11 mouse cellular contexts compared by ENCODE assay signal in the genomic region with DNA sequence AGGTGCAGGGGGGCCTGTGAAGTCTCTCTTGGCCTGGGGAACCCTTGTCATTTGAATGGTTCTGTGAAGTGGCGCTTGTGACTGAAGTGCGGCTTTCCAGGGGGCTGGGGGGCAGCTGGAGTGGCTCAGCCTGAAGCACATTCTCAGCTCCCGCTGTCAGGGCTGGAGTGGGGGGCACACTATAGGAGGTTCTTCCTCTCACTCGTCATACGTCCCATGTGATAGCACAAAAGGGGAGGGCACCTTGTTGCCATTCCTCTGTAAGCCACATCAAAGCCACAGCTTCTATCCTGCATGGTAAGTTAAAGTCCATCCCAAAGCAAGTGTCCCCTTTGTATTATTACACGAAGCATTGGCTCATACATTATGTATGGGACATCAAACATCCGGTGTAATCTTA. TPM values are rescaled to one million over a fixed set of nuclear protein-coding genes. Genes with fewer than 3 reads are reported as not detected.
DNase-seq lines count a peak whose midpoint lies in the region; ATAC-seq and TF ChIP-seq lines count a peak whose summit lies in the region.
"Had no signal": no experiment of that assay in that cellular context is flagged by ENCODE, and none has a peak within 500 bp of the region (broad histone marks: within the 10 kb centered on the region; RNA-seq: fewer than 3 reads in every experiment).

No protein-coding gene starts in this region.

- H3K27me3 ChIP-seq in heart, embryonic 11.5 days (ENCODE audit: control insufficient read depth, insufficient read depth, low read length): no peaks in the 10 kb centered on the region
- no peaks in the 10 kb centered on the region for H3K27me3 ChIP-seq in midbrain, embryonic 14.5 days (ENCODE audit: control insufficient read depth, insufficient read depth, low read length)
- no peaks in the 10 kb centered on the region for H3K27me3 ChIP-seq in midbrain, embryonic 10.5 days (ENCODE audit: low read depth, poor library complexity, severe bottlenecking)
- H3K27me3 ChIP-seq in liver, embryonic 12.5 days (replicated peaks): no peaks in the 10 kb centered on the region
- no peaks in the 10 kb centered on the region for H3K27me3 ChIP-seq in stomach, postnatal 0 days (ENCODE audit: control insufficient read depth, insufficient read depth, low read length)
- H3K27me3 ChIP-seq: intestine, embryonic 15.5 days had no signal

- peaks cover 31% of the 10 kb centered on the region for H3K4me1 ChIP-seq in heart, embryonic 11.5 days (ENCODE audit: control insufficient read depth, insufficient read depth, low read length)
- H3K4me1 ChIP-seq in midbrain, embryonic 14.5 days (ENCODE audit: control insufficient read depth, insufficient read depth, low read length): peaks cover 9% of the 10 kb centered on the region; the same call in 1 of the 2 replicates
- H3K4me1 ChIP-seq in midbrain, embryonic 10.5 days: peaks cover 27% of the 10 kb centered on the region
- H3K4me1 ChIP-seq in liver, embryonic 12.5 days: peaks cover 81% of the 10 kb centered on the region
- no peaks in the 10 kb centered on the region for H3K4me1 ChIP-seq in stomach, postnatal 0 days (replicated peaks; ENCODE audit: control insufficient read depth, insufficient read depth)

- H3K4me3 ChIP-seq in heart, embryonic 11.5 days (ENCODE audit: low read depth, low read length): no peak overlapping the region
- H3K4me3 ChIP-seq in midbrain, embryonic 14.5 days (replicated peaks; ENCODE audit: low read depth, low read length): no peak overlapping the region
- no peak overlapping the region for H3K4me3 ChIP-seq in midbrain, embryonic 10.5 days
- no peak overlapping the region for H3K4me3 ChIP-seq in liver, embryonic 12.5 days
- H3K4me3 ChIP-seq in stomach, postnatal 0 days (ENCODE audit: low read depth, low read length): no peak overlapping the region
- H3K4me3 ChIP-seq: intestine, embryonic 15.5 days had no signal

- H3K9ac ChIP-seq in heart, embryonic 11.5 days (ENCODE audit: low read depth, low read length): 0 out of 2 replicates have a peak overlapping the region, but pooled peaks have one; percentile 34
- H3K9ac ChIP-seq in midbrain, embryonic 14.5 days (replicated peaks; ENCODE audit: low read length): no peak overlapping the region
- peak overlapping the region; percentile 59 for H3K9ac ChIP-seq in liver, embryonic 12.5 days
- no peak overlapping the region for H3K9ac ChIP-seq in stomach, postnatal 0 days (ENCODE audit: low read length)
- H3K9ac ChIP-seq: intestine, embryonic 15.5 days had no signal

- H3K4me2 ChIP-seq in heart, embryonic 11.5 days: no peak overlapping the region
- H3K4me2 ChIP-seq in midbrain, embryonic 14.5 days (ENCODE audit: low read length): no peak overlapping the region
- H3K4me2 ChIP-seq in liver, embryonic 12.5 days: peak overlapping the region; percentile 54
- H3K4me2 ChIP-seq in stomach, postnatal 0 days (replicated peaks; ENCODE audit: low read depth): no peak overlapping the region
- H3K4me2 ChIP-seq: intestine, embryonic 15.5 days had no signal

- no peak for DNase-seq in heart, postnatal 25 days (ENCODE audit: low spot score)
- peak; percentile 47 for DNase-seq in midbrain, embryonic 14.5 days
- no peak for DNase-seq in midbrain, embryonic 10.5 days (ENCODE audit: low spot score)
- no peak for DNase-seq in stomach, postnatal 0 days (ENCODE audit: low spot score)
- DNase-seq in spleen, adult 12 weeks (ENCODE audit: low spot score): no peak
- DNase-seq in left cerebral cortex, postnatal 4 days: no peak
- DNase-seq: cerebellum, adult 9-11 months; right cerebral cortex, postnatal 14 days had no signal

- 70% methylated on average over 7 of the region's 7 CpGs for WGBS in heart, embryonic 11.5 days (ENCODE audit: insufficient replicate concordance)
- WGBS in midbrain, embryonic 14.5 days: 33% methylated on average over 7 of the region's 7 CpGs
- WGBS in midbrain, embryonic 10.5 days: 71% methylated on average over 7 of the region's 7 CpGs
- 62% methylated on average over 7 of the region's 7 CpGs for WGBS in liver, embryonic 12.5 days (ENCODE audit: insufficient replicate concordance)
- 73% methylated on average over 7 of the region's 7 CpGs for WGBS in stomach, postnatal 0 days

- TF ChIP-seq CTCF in stomach, postnatal 0 days (IDR thresholded peaks at IDR 0.05; ENCODE audit: low read depth): no peak

- H3K27ac ChIP-seq in heart, embryonic 11.5 days (ENCODE audit: low read depth, low read length): peak overlapping the region; percentile 4; the same call in 1 of the 2 replicates
- no peak overlapping the region for H3K27ac ChIP-seq in midbrain, embryonic 14.5 days (replicated peaks; ENCODE audit: low read depth, low read length)
- no peak overlapping the region for H3K27ac ChIP-seq in midbrain, embryonic 10.5 days (replicated peaks)
- H3K27ac ChIP-seq in liver, embryonic 12.5 days: peak overlapping the region; percentile 87
- H3K27ac ChIP-seq in stomach, postnatal 0 days (replicated peaks): peak overlapping the region; percentile 74
- H3K27ac ChIP-seq: intestine, embryonic 15.5 days had no signal

- no peak for TF ChIP-seq EP300 in stomach, postnatal 0 days (optimal IDR thresholded peaks at IDR 0.05)

- intact Hi-C loops in heart, postnatal 25 days (cut with DNase I): loop anchor here (5.0 kb wide), 1 partner anchor 84 kb away; no protein-coding TSS in a partner anchor
- intact Hi-C loops in left cerebral cortex, postnatal 4 days (cut with DNase I): no loop called here

- H3K36me3 ChIP-seq in heart, embryonic 11.5 days (ENCODE audit: control insufficient read depth, insufficient read depth, low read length): no peaks in the 10 kb centered on the region
- H3K36me3 ChIP-seq in midbrain, embryonic 14.5 days (ENCODE audit: control insufficient read depth, insufficient read depth, low read length): no peaks in the 10 kb centered on the region
- H3K36me3 ChIP-seq in midbrain, embryonic 10.5 days: no peaks in the 10 kb centered on the region
- no peaks in the 10 kb centered on the region for H3K36me3 ChIP-seq in liver, embryonic 12.5 days
- H3K36me3 ChIP-seq in stomach, postnatal 0 days (ENCODE audit: control insufficient read depth, insufficient read depth, low read length): no peaks in the 10 kb centered on the region
- H3K36me3 ChIP-seq: intestine, embryonic 15.5 days had no signal

- no peaks in the 10 kb centered on the region for H3K9me3 ChIP-seq in heart, embryonic 11.5 days (replicated peaks; ENCODE audit: control insufficient read depth, low read length)
- no peaks in the 10 kb centered on the region for H3K9me3 ChIP-seq in midbrain, embryonic 14.5 days (ENCODE audit: control insufficient read depth, low read length)
- H3K9me3 ChIP-seq in midbrain, embryonic 10.5 days (replicated peaks): no peaks in the 10 kb centered on the region
- H3K9me3 ChIP-seq in liver, embryonic 12.5 days (replicated peaks): no peaks in the 10 kb centered on the region
- H3K9me3 ChIP-seq in stomach, postnatal 0 days (ENCODE audit: control insufficient read depth, low read length): no peaks in the 10 kb centered on the region
- H3K9me3 ChIP-seq: intestine, embryonic 15.5 days had no signal

- no peak for ATAC-seq in heart, embryonic 11.5 days (replicated peaks; ENCODE audit: insufficient number of reproducible peaks, low FRiP score, low TSS enrichment)
- peak; percentile 37; the same call in 1 of the 2 replicates for ATAC-seq in midbrain, embryonic 14.5 days (ENCODE audit: low FRiP score, low TSS enrichment)
- ATAC-seq in liver, embryonic 12.5 days: no peak
- ATAC-seq in stomach, postnatal 0 days (ENCODE audit: low FRiP score, low TSS enrichment): no peak

RNA-seq across cellular contexts. Expression of a gene that starts 19.5 kb away (rescaled TPM):
- polyA plus RNA-seq in heart, embryonic 11.5 days (2014; fragmentation: Nextera tagmentation; extraction: Ambion mirVana): 30.9 and 37.5 TPM in 2 replicates
- 100 to 1,000 TPM in 1 of 2 experiments, 10 to 100 TPM in 1; 96.0 to 103 TPM for total RNA-seq in heart, postnatal 25 days (2021)
- 53.1 and 54.8 TPM in 2 replicates for polyA plus RNA-seq in midbrain, embryonic 14.5 days (2014; fragmentation: Nextera tagmentation; extraction: Ambion mirVana)
- polyA plus RNA-seq in midbrain, embryonic 10.5 days (2016; fragmentation: Nextera tagmentation; extraction: Ambion mirVana): 29.8 and 33.8 TPM in 2 replicates
- polyA plus RNA-seq in liver, embryonic 12.5 days (2016; fragmentation: Nextera tagmentation; extraction: Ambion mirVana): 52.5 and 56.7 TPM in 2 replicates
- polyA plus RNA-seq in stomach, postnatal 0 days (2015; fragmentation: Nextera tagmentation; extraction: Ambion mirVana): 42.1 and 45.4 TPM in 2 replicates
- 100 to 1,000 TPM; 125 to 128 TPM for total RNA-seq in left cerebral cortex, postnatal 4 days (2021)

Comparison
In these comparisons a context has a peak if more than half of its experiments do, and no peak if none do; other contexts are left out.
1. H3K27ac ChIP-seq: peak in heart, embryonic 11.5 days (single experiment), liver, embryonic 12.5 days (single experiment) and stomach, postnatal 0 days (single experiment); none in midbrain, embryonic 14.5 days (single experiment) and midbrain, embryonic 10.5 days (single experiment).
2. H3K9ac ChIP-seq: peak in heart, embryonic 11.5 days (single experiment) and liver, embryonic 12.5 days (single experiment); none in midbrain, embryonic 14.5 days (single experiment) and stomach, postnatal 0 days (single experiment).